Mouse (Mus musculus): ENCODE data around the gene Dock10. TPM values are rescaled to one million over a fixed set of nuclear protein-coding genes. Genes with fewer than 3 reads are reported as not detected.

Dock10 gene
- total and polyA plus RNA-seq, 3 experiments = 2.6 to 4.3 (median 3.8) TPM

- H3K4me3 ChIP-seq = no peak overlapping the region
- no peak for DNase-seq
- no peaks in the 10 kb centered on the region for H3K79me2 ChIP-seq (replicated peaks; ENCODE audit: control insufficient read depth, insufficient read depth, low read length)
- H3K27ac ChIP-seq = no peak overlapping the region
- 82% methylated on average over 7 of the region's 7 CpGs for WGBS
- H3K4me1 ChIP-seq (ENCODE audit: control insufficient read depth, insufficient read depth, low read length) = no peaks in the 10 kb centered on the region
- no peaks in the 10 kb centered on the region for H3K27me3 ChIP-seq (ENCODE audit: control insufficient read depth, insufficient read depth, low read length)
- TF ChIP-seq EP300 (IDR thresholded peaks at IDR 0.05; ENCODE audit: insufficient read depth, low read depth, low read length) = no peak
- no peak for TF ChIP-seq CTCF (IDR thresholded peaks at IDR 0.05)
- no peak for TF ChIP-seq POLR2A (IDR thresholded peaks at IDR 0.05; ENCODE audit: insufficient read depth, low read depth, low read length)
- no peak overlapping the region for H3K9ac ChIP-seq (ENCODE audit: low read depth, low read length)
- no peaks in the 10 kb centered on the region for H3K36me3 ChIP-seq (ENCODE audit: control insufficient read depth, insufficient read depth, low read length)
- intact Hi-C loops (cut with DNase I) = no loop called here
Measured at GRCm38 (mm10) chr1:80499264-80499663, 259.1 kb downstream of the Dock10 start.

DNA sequence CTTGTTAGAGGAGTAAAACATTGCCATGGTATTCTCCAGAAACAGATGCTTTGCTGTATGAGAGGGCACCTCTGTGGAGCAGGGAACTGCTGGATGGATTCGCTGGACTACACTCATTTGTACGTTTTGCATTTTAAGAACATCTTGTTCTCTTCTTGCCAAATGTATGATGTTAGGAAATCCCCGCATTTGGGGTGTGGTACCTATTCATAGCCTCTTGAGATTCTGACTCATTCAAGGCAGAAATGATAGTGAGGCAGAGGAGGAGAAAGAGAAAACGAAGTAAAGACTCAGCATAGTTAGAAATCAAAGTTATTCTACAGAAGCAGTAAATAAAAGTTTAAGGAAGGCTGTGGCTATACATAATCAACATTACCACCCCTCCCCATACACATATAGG lies 262.0 kb downstream of the Dock10 start:
- no peaks in the 10 kb centered on the region for H3K4me1 ChIP-seq (ENCODE audit: control insufficient read depth, insufficient read depth, low read length)
- H3K4me3 ChIP-seq = no peak overlapping the region
- intact Hi-C loops (cut with DNase I) = no loop called here
- H3K36me3 ChIP-seq (ENCODE audit: control insufficient read depth, insufficient read depth, low read length) = no peaks in the 10 kb centered on the region
- no peak overlapping the region for H3K27ac ChIP-seq
- no peaks in the 10 kb centered on the region for H3K79me2 ChIP-seq (replicated peaks; ENCODE audit: control insufficient read depth, insufficient read depth, low read length)
- DNase-seq = no peak
- WGBS = 65% methylated on average over 4 of the region's 4 CpGs
- H3K27me3 ChIP-seq (ENCODE audit: control insufficient read depth, insufficient read depth, low read length) = no peaks in the 10 kb centered on the region
- TF ChIP-seq EP300 (IDR thresholded peaks at IDR 0.05; ENCODE audit: insufficient read depth, low read depth, low read length) (no peak), POLR2A (IDR thresholded peaks at IDR 0.05; ENCODE audit: insufficient read depth, low read depth, low read length) (no peak), CTCF (IDR thresholded peaks at IDR 0.05) (no peak)
- no peak overlapping the region for H3K9ac ChIP-seq (ENCODE audit: low read depth, low read length)

DNA sequence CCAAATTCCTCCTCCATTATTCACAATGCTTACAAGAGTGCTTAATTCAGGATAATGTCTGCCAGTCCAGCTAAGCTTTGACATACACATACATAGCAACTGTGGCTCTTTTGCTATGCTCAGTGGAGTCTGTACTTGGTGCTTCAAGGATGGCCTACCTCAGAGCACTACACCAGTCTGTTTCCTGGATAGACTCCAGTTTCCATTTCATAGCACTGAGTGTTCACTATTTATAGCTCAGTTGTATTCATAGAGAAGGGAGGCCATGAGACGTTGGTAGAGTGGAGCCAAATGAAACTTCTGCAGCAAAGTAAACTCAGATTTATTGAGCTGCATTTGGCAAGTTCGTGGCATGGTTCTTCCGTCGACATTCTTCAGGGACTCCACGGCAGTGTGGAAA lies 274.9 kb downstream of the Dock10 start:
- H3K4me3 ChIP-seq = no peak overlapping the region
- no peak overlapping the region for H3K9ac ChIP-seq (ENCODE audit: low read depth, low read length)
- H3K27me3 ChIP-seq (ENCODE audit: control insufficient read depth, insufficient read depth, low read length) = no peaks in the 10 kb centered on the region
- intact Hi-C loops (cut with DNase I) = no loop called here
- no peak for DNase-seq
- peak overlapping the region; percentile 66 for H3K27ac ChIP-seq
- no peaks in the 10 kb centered on the region for H3K79me2 ChIP-seq (replicated peaks; ENCODE audit: control insufficient read depth, insufficient read depth, low read length)
- TF ChIP-seq CTCF (IDR thresholded peaks at IDR 0.05) (no peak), POLR2A (IDR thresholded peaks at IDR 0.05; ENCODE audit: insufficient read depth, low read depth, low read length) (no peak), EP300 (IDR thresholded peaks at IDR 0.05; ENCODE audit: insufficient read depth, low read depth, low read length) (no peak)
- 47% methylated on average over 5 of the region's 5 CpGs for WGBS
- H3K36me3 ChIP-seq (ENCODE audit: control insufficient read depth, insufficient read depth, low read length) = no peaks in the 10 kb centered on the region
- H3K4me1 ChIP-seq (ENCODE audit: control insufficient read depth, insufficient read depth, low read length) = peaks cover 1% of the 10 kb centered on the region; the same call in 1 of the 2 replicates

- no peak for DNase-seq
Measured at GRCm38 (mm10) chr1:80474942-80475341, 283.4 kb downstream of the Dock10 start.

GRCm38 (mm10) chr1:80472395-80472794 lies 285.9 kb downstream of the Dock10 start:
- no peak for DNase-seq
- intact Hi-C loops (cut with DNase I) = no loop called here
- 82% methylated on average over 1 of the region's 1 CpGs for WGBS
- Histone ChIP-seq H3K9ac (ENCODE audit: low read depth, low read length) (no peak overlapping the region), H3K36me3 (ENCODE audit: control insufficient read depth, insufficient read depth, low read length) (no peaks in the 10 kb centered on the region), H3K27me3 (ENCODE audit: control insufficient read depth, insufficient read depth, low read length) (no peaks in the 10 kb centered on the region), H3K4me1 (ENCODE audit: control insufficient read depth, insufficient read depth, low read length) (no peaks in the 10 kb centered on the region), H3K4me3 (no peak overlapping the region), H3K27ac (no peak overlapping the region), H3K79me2 (replicated peaks; ENCODE audit: control insufficient read depth, insufficient read depth, low read length) (no peaks in the 10 kb centered on the region)
- TF ChIP-seq POLR2A (IDR thresholded peaks at IDR 0.05; ENCODE audit: insufficient read depth, low read depth, low read length) = no peak
- TF ChIP-seq CTCF (IDR thresholded peaks at IDR 0.05) = no peak
- TF ChIP-seq EP300 (IDR thresholded peaks at IDR 0.05; ENCODE audit: insufficient read depth, low read depth, low read length) = no peak

More at GRCm38 (mm10) chr1:80474942-80475341, 283.4 kb downstream of the Dock10 start:
- TF ChIP-seq CTCF (IDR thresholded peaks at IDR 0.05) (no peak), EP300 (IDR thresholded peaks at IDR 0.05; ENCODE audit: insufficient read depth, low read depth, low read length) (no peak), POLR2A (IDR thresholded peaks at IDR 0.05; ENCODE audit: insufficient read depth, low read depth, low read length) (no peak)
- Histone ChIP-seq H3K79me2 (replicated peaks; ENCODE audit: control insufficient read depth, insufficient read depth, low read length) (no peaks in the 10 kb centered on the region), H3K36me3 (ENCODE audit: control insufficient read depth, insufficient read depth, low read length) (no peaks in the 10 kb centered on the region), H3K27ac (no peak overlapping the region), H3K4me1 (ENCODE audit: control insufficient read depth, insufficient read depth, low read length) (no peaks in the 10 kb centered on the region), H3K27me3 (ENCODE audit: control insufficient read depth, insufficient read depth, low read length) (no peaks in the 10 kb centered on the region), H3K9ac (ENCODE audit: low read depth, low read length) (no peak overlapping the region), H3K4me3 (no peak overlapping the region)
- intact Hi-C loops (cut with DNase I) = no loop called here
- WGBS = 47% methylated on average over 1 of the region's 1 CpGs

GRCm38 (mm10) chr1:80461348-80461747 lies 297.0 kb downstream of the Dock10 start, which contains the start of gene Gm45261:
TSS of gene Gm45261 (minus strand) at chr1:80461448.
- intact Hi-C loops (cut with DNase I) = no loop called here
- no peak for TF ChIP-seq EP300 (IDR thresholded peaks at IDR 0.05; ENCODE audit: insufficient read depth, low read depth, low read length)
- no peak for TF ChIP-seq CTCF (IDR thresholded peaks at IDR 0.05)
- TF ChIP-seq POLR2A (IDR thresholded peaks at IDR 0.05; ENCODE audit: insufficient read depth, low read depth, low read length) = no peak
- H3K36me3 ChIP-seq (ENCODE audit: control insufficient read depth, insufficient read depth, low read length) = no peaks in the 10 kb centered on the region
- no peaks in the 10 kb centered on the region for H3K27me3 ChIP-seq (ENCODE audit: control insufficient read depth, insufficient read depth, low read length)
- 81% methylated on average over 6 of the region's 6 CpGs for WGBS
- H3K9ac ChIP-seq (ENCODE audit: low read depth, low read length) = no peak within 1 kb of the TSS
- H3K27ac ChIP-seq = no peak within 1 kb of the TSS
- no peak for DNase-seq
- H3K4me1 ChIP-seq (ENCODE audit: control insufficient read depth, insufficient read depth, low read length) = no peaks in the 10 kb centered on the region
- no peak within 1 kb of the TSS for H3K4me3 ChIP-seq
- H3K79me2 ChIP-seq (replicated peaks; ENCODE audit: control insufficient read depth, insufficient read depth, low read length) = no peaks in the 10 kb centered on the region

All from heart, adult 2 months (tissue).